Mouse (Mus musculus): Measurements from ENCODE around the gene Ube2g2. TPM values are rescaled to one million over a fixed set of nuclear protein-coding genes. Genes with fewer than 3 reads are reported as not detected.

Ube2g2 gene
- total RNA-seq, 2 experiments from 2014 or later, result 95.4 to 100.0 TPM

GRCm38 (mm10) chr10:77608589-77608988 lies 13.5 kb upstream of the Ube2g2 start:
- DNase-seq, result no peak
- H3K27ac ChIP-seq, result peak overlapping the region; percentile 99
- intact Hi-C loops (cut with DNase I), result no loop called here
- no peak overlapping the region for H3K4me3 ChIP-seq
- no peak for TF ChIP-seq CTCF (IDR thresholded peaks at IDR 0.05)

- Histone ChIP-seq H3K27ac (peak overlapping the region; percentile 2; the same call in 1 of the 2 replicates), H3K4me3 (no peak overlapping the region)
- intact Hi-C loops (cut with DNase I), result no loop called here
- no peak for DNase-seq
- TF ChIP-seq CTCF (IDR thresholded peaks at IDR 0.05), result no peak
These were observed 11.7 kb upstream of the Ube2g2 start for GRCm38 (mm10) chr10:77610221-77610961.

- intact Hi-C loops (cut with DNase I), result no loop called here
- H3K27ac ChIP-seq, result peak overlapping the region; percentile 90
- DNase-seq, result peak; percentile 66
- H3K4me3 ChIP-seq, result peak overlapping the region; percentile 46
- TF ChIP-seq CTCF (IDR thresholded peaks at IDR 0.05), result no peak
These were observed 8.7 kb upstream of the Ube2g2 start for GRCm38 (mm10) chr10:77613409-77613808.

- no peak for DNase-seq
- H3K27ac ChIP-seq, result no peak overlapping the region
- H3K4me3 ChIP-seq, result no peak overlapping the region
- intact Hi-C loops (cut with DNase I), result no loop called here
- TF ChIP-seq CTCF (IDR thresholded peaks at IDR 0.05), result no peak
These were observed 6.4 kb upstream of the Ube2g2 start for GRCm38 (mm10) chr10:77615647-77616046.

- TF ChIP-seq CTCF (IDR thresholded peaks at IDR 0.05), result no peak
- no peak overlapping the region for H3K4me3 ChIP-seq
- intact Hi-C loops (cut with DNase I), result no loop called here
These were observed 5.9 kb upstream of the Ube2g2 start for GRCm38 (mm10) chr10:77616166-77616565.

GRCm38 (mm10) chr10:77616926-77617325 lies 5.1 kb upstream of the Ube2g2 start:
- H3K4me3 ChIP-seq, result no peak overlapping the region
- H3K27ac ChIP-seq, result no peak overlapping the region
- no peak for DNase-seq
- no peak for TF ChIP-seq CTCF (IDR thresholded peaks at IDR 0.05)
- intact Hi-C loops (cut with DNase I), result no loop called here

More at GRCm38 (mm10) chr10:77616166-77616565, 5.9 kb upstream of the Ube2g2 start:
- no peak overlapping the region for H3K27ac ChIP-seq
- no peak for DNase-seq

GRCm38 (mm10) chr10:77621546-77621945 lies 529 bp upstream of the Ube2g2 start:
- intact Hi-C loops (cut with DNase I), result loop anchor here (5.0 kb wide), 2 partner anchors 39 to 546 kb away; partner anchors contain the start of genes D10Jhu81e and Pttg1ip
- no peak for TF ChIP-seq CTCF (IDR thresholded peaks at IDR 0.05)
- Histone ChIP-seq H3K4me3 (peak overlapping the region; percentile 80), H3K27ac (peak overlapping the region; percentile 95)
- DNase-seq, result no peak

GRCm38 (mm10) chr10:77623069-77623492 lies 1.0 kb downstream of the Ube2g2 start:
- intact Hi-C loops (cut with DNase I), result loop anchor here (5.0 kb wide), 2 partner anchors 41 to 544 kb away; partner anchors contain the start of genes D10Jhu81e and Pttg1ip
- Histone ChIP-seq H3K4me3 (peak overlapping the region; percentile 80), H3K27ac (peak overlapping the region; percentile 95)
- peak; percentile 83 for DNase-seq
- TF ChIP-seq CTCF (IDR thresholded peaks at IDR 0.05), result no peak

GRCm38 (mm10) chr10:77623639-77624400 lies 1.7 kb downstream of the Ube2g2 start:
- no peak for TF ChIP-seq CTCF (IDR thresholded peaks at IDR 0.05)
- intact Hi-C loops (cut with DNase I), result loop anchor here (5.0 kb wide), 2 partner anchors 42 to 543 kb away; partner anchors contain the start of genes D10Jhu81e and Pttg1ip
- Histone ChIP-seq H3K27ac (peak overlapping the region; percentile 95), H3K4me3 (peak overlapping the region; percentile 80)
- no peak for DNase-seq

GRCm38 (mm10) chr10:77624570-77624995 lies 2.5 kb downstream of the Ube2g2 start:
- DNase-seq, result peak; percentile 71
- no peak for TF ChIP-seq CTCF (IDR thresholded peaks at IDR 0.05)
- Histone ChIP-seq H3K27ac (peak overlapping the region; percentile 95), H3K4me3 (peak overlapping the region; percentile 80)
- intact Hi-C loops (cut with DNase I), result loop anchor here (5.0 kb wide), 2 partner anchors 42 to 543 kb away; partner anchors contain the start of genes D10Jhu81e and Pttg1ip

- no peak for TF ChIP-seq CTCF (IDR thresholded peaks at IDR 0.05)
- H3K4me3 ChIP-seq, result peak overlapping the region; percentile 32; the same call in 1 of the 2 replicates
- H3K27ac ChIP-seq, result peak overlapping the region; percentile 95
- peak; percentile 67 for DNase-seq
- intact Hi-C loops (cut with DNase I), result loop anchor here (5.0 kb wide), 2 partner anchors 109 to 291 kb away; partner anchors contain the start of gene Fam207a
These were observed 4.0 kb downstream of the Ube2g2 start for GRCm38 (mm10) chr10:77626036-77626435.

GRCm38 (mm10) chr10:77626591-77626990 lies 4.5 kb downstream of the Ube2g2 start:
- H3K4me3 ChIP-seq, result peak overlapping the region; percentile 8; the same call in 1 of the 2 replicates
- no peak for TF ChIP-seq CTCF (IDR thresholded peaks at IDR 0.05)
- intact Hi-C loops (cut with DNase I), result loop anchor here (5.0 kb wide), 2 partner anchors 109 to 291 kb away; partner anchors contain the start of gene Fam207a
- no peak for DNase-seq
- peak overlapping the region; percentile 95 for H3K27ac ChIP-seq

Measured in gastrocnemius, adult 2 months (tissue).